ENCODE assay signal across 9 mouse cellular contexts in the genomic region with DNA sequence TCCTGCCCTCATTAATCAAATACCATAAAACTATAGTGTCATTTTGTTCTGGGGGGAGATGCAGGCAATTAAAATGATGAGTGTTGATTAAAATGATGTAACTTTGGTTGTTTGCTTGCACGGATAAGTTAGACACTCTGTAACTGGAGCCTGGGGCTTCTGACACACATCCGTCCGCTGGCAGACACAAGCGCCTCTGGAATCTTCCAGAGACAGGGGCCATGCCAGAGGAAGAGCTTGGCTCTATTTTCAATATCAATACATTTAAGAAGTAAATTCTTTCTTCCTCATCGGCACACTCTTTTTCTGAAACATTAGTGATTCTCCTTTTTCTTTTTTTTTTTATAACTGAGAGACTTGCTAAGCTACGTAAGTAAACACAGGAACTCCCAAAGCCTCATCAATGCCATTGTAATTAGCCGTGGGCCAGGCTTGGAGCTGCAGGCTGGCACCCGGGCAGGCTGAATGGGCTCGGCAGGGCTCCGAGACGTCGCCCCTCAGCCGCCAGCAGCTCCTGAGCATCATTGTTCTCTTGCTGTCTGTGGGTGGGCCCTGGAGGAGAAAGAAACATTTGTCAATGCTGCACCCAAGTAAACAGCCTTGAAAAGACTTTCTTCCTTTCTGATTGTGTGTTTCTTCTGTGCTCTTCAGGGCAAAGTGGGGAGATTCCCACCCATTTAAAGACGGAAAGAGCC.
DNase-seq lines count a peak whose midpoint lies in the region; ATAC-seq and TF ChIP-seq lines count a peak whose summit lies in the region.
"Had no signal": no experiment of that assay in that cellular context is flagged by ENCODE, and none has a peak within 500 bp of the region (broad histone marks: within the 10 kb centered on the region; RNA-seq: fewer than 3 reads in every experiment).

No protein-coding gene starts in this region.

- H3K4me1 ChIP-seq in embryonic facial prominence, embryonic 15.5 days = peaks cover 16% of the 10 kb centered on the region
- H3K4me1 ChIP-seq in hindbrain, postnatal 0 days (ENCODE audit: insufficient read depth, low read length) = peaks cover 13% of the 10 kb centered on the region; the same call in 1 of the 2 replicates
- no peaks in the 10 kb centered on the region for H3K4me1 ChIP-seq in heart, embryonic 11.5 days (ENCODE audit: control insufficient read depth, insufficient read depth, low read length)
- H3K4me1 ChIP-seq: heart, embryonic 15.5 days had no signal

- H3K4me2 ChIP-seq in embryonic facial prominence, embryonic 15.5 days (replicated peaks) = peak overlapping the region; percentile 17; the same call in 1 of the 2 replicates
- peak overlapping the region; percentile 30 for H3K4me2 ChIP-seq in hindbrain, postnatal 0 days (ENCODE audit: low read depth, low read length)
- H3K4me2 ChIP-seq in myocyte (ENCODE audit: low read depth) = peak overlapping the region; percentile 1
- no peak overlapping the region for H3K4me2 ChIP-seq in heart, embryonic 11.5 days
- H3K4me2 ChIP-seq: heart, embryonic 15.5 days had no signal

- H3K9ac ChIP-seq in embryonic facial prominence, embryonic 15.5 days = no peak overlapping the region
- no peak overlapping the region for H3K9ac ChIP-seq in hindbrain, postnatal 0 days (replicated peaks; ENCODE audit: low read length)
- no peak overlapping the region for H3K9ac ChIP-seq in heart, embryonic 11.5 days (ENCODE audit: low read depth, low read length)
- H3K9ac ChIP-seq: heart, embryonic 15.5 days had no signal

- DNase-seq in layer of hippocampus, adult 2 months (ENCODE audit: low spot score in 2 of 2) = no peak
- no peak for DNase-seq in layer of hippocampus, adult 9-11 months
- DNase-seq in hindbrain, postnatal 0 days (ENCODE audit: low spot score) = peak; percentile 61
- DNase-seq in kidney, postnatal 25 days = no peak

- peak overlapping the region; percentile 55; the same call in 1 of the 2 replicates for H3K27ac ChIP-seq in layer of hippocampus, adult 2 months
- H3K27ac ChIP-seq in embryonic facial prominence, embryonic 15.5 days (replicated peaks) = no peak overlapping the region
- H3K27ac ChIP-seq in hindbrain, postnatal 0 days = peak overlapping the region; percentile 52
- no peak overlapping the region for H3K27ac ChIP-seq in heart, embryonic 11.5 days (ENCODE audit: low read depth, low read length)
- H3K27ac ChIP-seq: heart, embryonic 15.5 days had no signal

- no peaks in the 10 kb centered on the region for H3K36me3 ChIP-seq in embryonic facial prominence, embryonic 15.5 days
- no peaks in the 10 kb centered on the region for H3K36me3 ChIP-seq in hindbrain, postnatal 0 days (ENCODE audit: insufficient read depth, low read length)
- H3K36me3 ChIP-seq in myocyte (ENCODE audit: control insufficient read depth, insufficient read depth) = no peaks in the 10 kb centered on the region
- H3K36me3 ChIP-seq in heart, embryonic 11.5 days (ENCODE audit: control insufficient read depth, insufficient read depth, low read length) = no peaks in the 10 kb centered on the region
- H3K36me3 ChIP-seq: heart, embryonic 15.5 days had no signal

- no peak for ATAC-seq in embryonic facial prominence, embryonic 15.5 days (ENCODE audit: insufficient number of reproducible peaks, low FRiP score, low TSS enrichment, low read depth)
- ATAC-seq in hindbrain, postnatal 0 days = peak; percentile 67
- no peak for ATAC-seq in heart, embryonic 11.5 days (replicated peaks; ENCODE audit: insufficient number of reproducible peaks, low FRiP score, low TSS enrichment)
- ATAC-seq in inflammation-experienced regulatory T-cells, adult 6 months = no peak

- 10% methylated on average over 14 of the region's 14 CpGs for WGBS in embryonic facial prominence, embryonic 15.5 days
- WGBS in hindbrain, postnatal 0 days = 5% methylated on average over 14 of the region's 14 CpGs
- WGBS in heart, embryonic 11.5 days (ENCODE audit: insufficient replicate concordance) = 52% methylated on average over 14 of the region's 14 CpGs

- no peak for TF ChIP-seq CTCF in layer of hippocampus, adult 2 months (conservative IDR thresholded peaks at IDR 0.05)
- TF ChIP-seq CTCF in hindbrain, postnatal 0 days (IDR thresholded peaks at IDR 0.05; ENCODE audit: low read depth) = no peak

- H3K4me3 ChIP-seq in layer of hippocampus, adult 2 months = no peak overlapping the region
- H3K4me3 ChIP-seq in embryonic facial prominence, embryonic 15.5 days (replicated peaks) = no peak overlapping the region
- H3K4me3 ChIP-seq in hindbrain, postnatal 0 days (ENCODE audit: low read length) = no peak overlapping the region
- no peak overlapping the region for H3K4me3 ChIP-seq in myocyte
- H3K4me3 ChIP-seq in heart, embryonic 11.5 days (ENCODE audit: low read depth, low read length) = no peak overlapping the region
- H3K4me3 ChIP-seq: heart, embryonic 15.5 days had no signal

- H3K9me3 ChIP-seq in embryonic facial prominence, embryonic 15.5 days (replicated peaks) = no peaks in the 10 kb centered on the region
- no peaks in the 10 kb centered on the region for H3K9me3 ChIP-seq in hindbrain, postnatal 0 days (ENCODE audit: low read length)
- no peaks in the 10 kb centered on the region for H3K9me3 ChIP-seq in heart, embryonic 11.5 days (replicated peaks; ENCODE audit: control insufficient read depth, low read length)
- H3K9me3 ChIP-seq: heart, embryonic 15.5 days had no signal

- peaks cover 16% of the 10 kb centered on the region for H3K27me3 ChIP-seq in embryonic facial prominence, embryonic 15.5 days
- H3K27me3 ChIP-seq in hindbrain, postnatal 0 days (ENCODE audit: insufficient read depth, low read length) = peaks cover 6% of the 10 kb centered on the region
- no peaks in the 10 kb centered on the region for H3K27me3 ChIP-seq in myocyte (ENCODE audit: control insufficient read depth, insufficient read depth, insufficient read length)
- H3K27me3 ChIP-seq in heart, embryonic 11.5 days (ENCODE audit: control insufficient read depth, insufficient read depth, low read length) = peaks cover 9% of the 10 kb centered on the region

- H3ac ChIP-seq in myocyte (ENCODE audit: control insufficient read depth, insufficient read length) = no peak overlapping the region

- H3K79me2 ChIP-seq in myocyte (ENCODE audit: control insufficient read depth, insufficient read depth) = no peaks in the 10 kb centered on the region

- no peak for TF ChIP-seq POLR2A in myocyte (IDR thresholded peaks at IDR 0.05; ENCODE audit: insufficient read length, low read depth)

TF ChIP-seq in myocyte, 11 proteins besides CTCF, POLR2A, EP300 and RAD21:
- TF ChIP-seq REST (IDR thresholded peaks at IDR 0.05; ENCODE audit: insufficient read depth, insufficient read length) (no peak), MAX (IDR thresholded peaks at IDR 0.05; ENCODE audit: low read depth) (no peak), TCF3 (IDR thresholded peaks at IDR 0.05; ENCODE audit: insufficient read length, low read depth) (no peak), MYOD1 (IDR thresholded peaks at IDR 0.05; ENCODE audit: control insufficient read depth in 1 of 3, insufficient read length in 2 of 3, low read depth in 2 of 3) (no peak), CEBPB (IDR thresholded peaks at IDR 0.05; ENCODE audit: insufficient read depth, poor library complexity, severe bottlenecking) (no peak), MYOG (IDR thresholded peaks at IDR 0.05; ENCODE audit: control insufficient read depth in 1 of 3, insufficient read depth in 1 of 3, insufficient read length in 2 of 3, low read depth in 2 of 3) (no peak), POLR2AphosphoS2 (IDR thresholded peaks at IDR 0.05; ENCODE audit: insufficient read length, low read depth) (no peak), TCF12 (IDR thresholded peaks at IDR 0.05; ENCODE audit: insufficient read depth, poor library complexity, severe bottlenecking) (no peak), E2F4 (IDR thresholded peaks at IDR 0.05; ENCODE audit: insufficient read depth) (no peak), SRF (IDR thresholded peaks at IDR 0.05; ENCODE audit: control insufficient read depth, insufficient read length, low read depth) (no peak), USF1 (IDR thresholded peaks at IDR 0.05; ENCODE audit: low read depth) (no peak)

Comparison
In these comparisons a context has a peak if more than half of its experiments do, and no peak if none do; other contexts are left out.
1. H3K27ac ChIP-seq: peak in layer of hippocampus, adult 2 months (single experiment) and hindbrain, postnatal 0 days (single experiment); none in embryonic facial prominence, embryonic 15.5 days (single experiment) and heart, embryonic 11.5 days (single experiment).